Mouse (Mus musculus): ENCODE results near the gene H2afb1. TPM values are rescaled to one million over a fixed set of nuclear protein-coding genes. Genes with fewer than 3 reads are reported as not detected.
"Not testable (repeated sequence)": the region's sequence is repeated elsewhere in the genome, so short reads cannot be mapped to it uniquely, and the experiment has no call there.

H2afb1 gene
- polyA plus RNA-seq (2015; fragmentation: Nextera tagmentation; extraction: Ambion mirVana), result not detected in 2 replicates

DNA sequence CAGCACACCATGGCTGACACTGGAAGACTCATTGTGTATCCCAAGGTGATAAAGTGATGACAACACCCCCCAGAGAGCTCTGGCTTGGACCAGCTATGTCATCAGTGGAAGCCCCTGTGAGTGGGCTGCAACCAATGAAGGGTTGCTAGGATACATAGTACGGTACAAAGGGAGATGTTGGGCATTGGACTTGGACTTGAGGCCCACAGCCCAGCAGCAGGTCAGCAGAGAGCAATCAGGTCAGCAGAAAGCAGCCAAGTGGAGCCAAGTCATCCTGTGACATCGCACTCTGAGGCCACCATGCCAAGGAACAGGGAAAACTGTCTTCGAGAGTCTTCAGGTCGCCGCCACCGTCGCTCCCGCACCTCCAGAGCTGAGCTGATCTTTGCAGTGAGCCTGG is at the start of gene H2afb1:
H2afb1 (plus strand) TSS at position 301 of the 400 bp plus-strand sequence.
- H3K36me3 ChIP-seq (ENCODE audit: control insufficient read depth, insufficient read depth, low read length); H3K27me3 ChIP-seq (replicated peaks; ENCODE audit: control insufficient read depth, insufficient read depth, low read length); H3K4me1 ChIP-seq (ENCODE audit: control insufficient read depth, insufficient read depth, low read depth, low read length); ATAC-seq; H3K27ac ChIP-seq (ENCODE audit: low read depth, low read length); H3K9me3 ChIP-seq (ENCODE audit: control insufficient read depth, low read length); H3K4me2 ChIP-seq (ENCODE audit: low read length); H3K9ac ChIP-seq (ENCODE audit: low read depth, low read length); H3K4me3 ChIP-seq (ENCODE audit: low read length): not testable (repeated sequence)
- WGBS, result 92% methylated on average over 7 of the region's 8 CpGs

DNA sequence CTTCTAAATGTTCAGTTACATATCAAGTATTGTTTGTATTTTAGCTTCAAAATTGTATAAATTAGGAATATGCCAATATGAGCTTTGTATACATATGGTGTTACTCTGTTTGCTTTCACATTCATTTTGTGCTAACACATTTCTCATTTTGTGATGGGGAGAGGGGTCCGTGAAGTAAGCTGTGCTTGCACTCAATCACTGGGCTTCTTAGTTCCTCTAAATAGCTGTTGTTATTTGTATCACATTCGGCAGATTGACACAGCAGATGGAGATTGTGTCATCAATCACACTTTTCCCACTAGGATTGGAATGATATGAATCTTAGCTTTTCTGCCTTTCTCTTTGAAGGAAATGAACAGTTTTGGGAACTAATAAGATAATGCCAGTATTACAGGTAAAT is 21.5 kb downstream of the H2afb1 start:
- 65% methylated on average over 2 of the region's 2 CpGs for WGBS
- no peaks in the 10 kb centered on the region for H3K27me3 ChIP-seq (replicated peaks; ENCODE audit: control insufficient read depth, insufficient read depth, low read length)
- no peak overlapping the region for H3K27ac ChIP-seq (ENCODE audit: low read depth, low read length)
- H3K9ac ChIP-seq (ENCODE audit: low read depth, low read length), result no peak overlapping the region
- H3K36me3 ChIP-seq (ENCODE audit: control insufficient read depth, insufficient read depth, low read length), result no peaks in the 10 kb centered on the region
- H3K4me2 ChIP-seq (ENCODE audit: low read length), result no peak overlapping the region
- no peak for ATAC-seq
- H3K4me1 ChIP-seq (ENCODE audit: control insufficient read depth, insufficient read depth, low read depth, low read length), result no peaks in the 10 kb centered on the region
- no peak overlapping the region for H3K4me3 ChIP-seq (ENCODE audit: low read length)
- H3K9me3 ChIP-seq (ENCODE audit: control insufficient read depth, low read length), result no peaks in the 10 kb centered on the region
